Mouse (Mus musculus) left cerebral cortex, postnatal 4 days (tissue): ENCODE measurements around the gene Clpsl2. TPM values are rescaled to one million over a fixed set of nuclear protein-coding genes. Genes with fewer than 3 reads are reported as not detected.

ENCODE experiments used
- DNase-seq: peaks from one replicate; pipeline ENCODE4 v3.0.0-alpha.2; 2022
- intact Hi-C: fragments of 180-260 bp; cut with DNase I; formaldehyde crosslinking; loops from one replicate; pipeline ENCODE4 v1.15.1; 2025
- total RNA-seq, 2 experiments: library from RNA; stranded (reverse); gene quantifications; 2 replicates each; pipeline ENCODE4 v1.2.3; 2021

Gene Clpsl2
- total RNA-seq, 2 experiments from 2014 or later, result not detected

- DNase-seq, result no peak
- intact Hi-C loops, result loop anchor here (10.0 kb wide), 1 partner anchor 286 kb away; the partner anchor contains the start of gene Ppard
Measured at GRCm38 (mm10) chr17:28520561-28520960, 28.6 kb upstream of the Clpsl2 start.

- intact Hi-C loops, result loop anchor here (10.0 kb wide), 1 partner anchor 286 kb away; the partner anchor contains the start of gene Ppard
- DNase-seq, result no peak
Measured at GRCm38 (mm10) chr17:28521071-28521726, 28.0 kb upstream of the Clpsl2 start.

GRCm38 (mm10) chr17:28521920-28522319 lies 27.3 kb upstream of the Clpsl2 start:
- no peak for DNase-seq

GRCm38 (mm10) chr17:28522623-28523354 lies 26.4 kb upstream of the Clpsl2 start:
- DNase-seq, result peak; percentile 82
- intact Hi-C loops, result loop anchor here (10.0 kb wide), 1 partner anchor 288 kb away; the partner anchor contains the start of gene Ppard

More at GRCm38 (mm10) chr17:28521920-28522319, 27.3 kb upstream of the Clpsl2 start:
- intact Hi-C loops, result loop anchor here (10.0 kb wide), 1 partner anchor 287 kb away; the partner anchor contains the start of gene Ppard

GRCm38 (mm10) chr17:28523355-28524008 lies 25.7 kb upstream of the Clpsl2 start:
- DNase-seq, result no peak
- intact Hi-C loops, result loop anchor here (10.0 kb wide), 1 partner anchor 289 kb away; the partner anchor contains the start of gene Ppard

- intact Hi-C loops, result loop anchor here (10.0 kb wide), 1 partner anchor 289 kb away; the partner anchor contains the start of gene Ppard
- DNase-seq, result no peak
Measured at GRCm38 (mm10) chr17:28524009-28524695, 25.1 kb upstream of the Clpsl2 start.

- no peak for DNase-seq
- intact Hi-C loops, result loop anchor here (5.0 to 10.0 kb wide), 2 partner anchors 138 to 290 kb away; partner anchors contain the start of gene Ppard
Measured at GRCm38 (mm10) chr17:28524831-28525430, 24.3 kb upstream of the Clpsl2 start.

- DNase-seq, result no peak
- intact Hi-C loops, result loop anchor here (2.0 to 10.0 kb wide), 3 partner anchors 123 to 293 kb away; partner anchors contain the start of gene Ppard
Measured at GRCm38 (mm10) chr17:28527184-28528042, 21.8 kb upstream of the Clpsl2 start.

- DNase-seq, result peak; percentile 83
- intact Hi-C loops, result loop anchor here (5.0 to 10.0 kb wide), 2 partner anchors 141 to 293 kb away; partner anchors contain the start of gene Ppard
Measured at GRCm38 (mm10) chr17:28528043-28528351, 21.2 kb upstream of the Clpsl2 start.

GRCm38 (mm10) chr17:28529116-28529515 lies 20.1 kb upstream of the Clpsl2 start:
- DNase-seq, result no peak

GRCm38 (mm10) chr17:28530506-28530905 lies 18.7 kb upstream of the Clpsl2 start, which contains the start of gene Armc12:
Gene Armc12 (plus strand): TSS chr17:28530806.
- no peak for DNase-seq
- intact Hi-C loops, result no loop called here

More at GRCm38 (mm10) chr17:28529116-28529515, 20.1 kb upstream of the Clpsl2 start:
- intact Hi-C loops, result loop anchor here (5.0 to 10.0 kb wide), 2 partner anchors 142 to 294 kb away; partner anchors contain the start of gene Ppard

- no peak for DNase-seq
- intact Hi-C loops, result no loop called here
Measured at GRCm38 (mm10) chr17:28531946-28532345, 17.3 kb upstream of the Clpsl2 start.

- intact Hi-C loops, result no loop called here
Measured at GRCm38 (mm10) chr17:28532557-28532956, 16.7 kb upstream of the Clpsl2 start.

GRCm38 (mm10) chr17:28533327-28533726 lies 15.9 kb upstream of the Clpsl2 start:
- intact Hi-C loops, result no loop called here
- no peak for DNase-seq

More at GRCm38 (mm10) chr17:28532557-28532956, 16.7 kb upstream of the Clpsl2 start:
- no peak for DNase-seq

GRCm38 (mm10) chr17:28537881-28538280 lies 11.3 kb upstream of the Clpsl2 start:
- no peak for DNase-seq
- intact Hi-C loops, result no loop called here

GRCm38 (mm10) chr17:28546925-28547324 lies 2.3 kb upstream of the Clpsl2 start:
- intact Hi-C loops, result no loop called here
- DNase-seq, result no peak

GRCm38 (mm10) chr17:28548550-28548949 lies 661 bp upstream of the Clpsl2 start:
- no peak for DNase-seq
- intact Hi-C loops, result no loop called here

- intact Hi-C loops, result no loop called here
- DNase-seq, result peak; percentile 73
Measured at GRCm38 (mm10) chr17:28553040-28553793, 4.0 kb downstream of the Clpsl2 start.
